Mouse (Mus musculus): ENCODE measurements around the gene Rps6ka3. TPM values are rescaled to one million over a fixed set of nuclear protein-coding genes. Genes with fewer than 3 reads are reported as not detected.

Rps6ka3 gene
- total and polyA plus RNA-seq, 3 experiments: 6.9 to 16.7 (median 13.5) TPM

DNA sequence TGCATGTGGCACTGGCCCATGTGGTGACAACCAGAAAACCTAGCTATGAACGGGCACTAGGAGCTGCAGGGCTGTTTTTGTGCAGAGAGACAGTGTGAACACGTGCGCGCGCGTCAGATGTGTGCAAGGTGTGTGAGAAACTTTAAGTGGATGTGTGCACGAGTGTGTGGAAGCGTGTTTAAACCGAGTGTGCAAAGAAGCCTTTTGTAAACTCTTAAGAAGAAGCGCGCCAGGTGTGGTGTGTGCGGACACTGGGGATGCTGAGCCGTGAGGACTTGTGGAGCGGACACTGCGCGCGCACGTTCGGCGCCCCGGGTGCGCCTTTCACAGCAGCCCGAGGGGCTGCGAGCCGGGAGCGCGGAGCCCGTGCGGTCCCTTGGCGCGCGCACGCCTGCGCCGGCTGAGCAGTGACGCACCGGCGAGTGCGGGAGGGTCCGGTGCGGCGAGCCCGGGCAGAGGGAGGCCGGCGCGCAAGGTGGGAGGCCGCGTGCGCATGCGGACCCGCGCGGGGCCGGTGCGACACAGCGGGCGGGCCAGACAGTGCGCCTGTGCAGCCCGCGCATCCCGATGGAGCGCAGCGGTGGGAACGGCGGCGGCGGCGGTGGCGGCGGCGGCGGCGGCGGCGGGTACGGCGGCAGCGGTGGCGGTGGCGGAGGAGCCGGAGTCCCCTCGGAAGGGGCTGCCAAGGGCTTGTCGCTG, 204.2 kb downstream of the Rps6ka3 start, which contains the start of gene Map7d2:
TSS of gene Map7d2 (plus strand) at position 443 of the 699 bp plus-strand sequence.
- Histone ChIP-seq H3K36me3 (replicated peaks in 1 of 2; ENCODE audit: control insufficient read depth in 1 of 2, insufficient read depth in 1 of 2, low read length in 1 of 2) (no peaks in the 10 kb centered on the region), H3K9ac (ENCODE audit: insufficient read depth, low read depth) (no peak within 1 kb of the TSS), H3K4me2 (ENCODE audit: insufficient read depth, low read depth, poor library complexity, severe bottlenecking) (no peak within 1 kb of the TSS), H3K4me1 (ENCODE audit: control insufficient read depth in 1 of 2, insufficient read depth in 2 of 2) (no peaks in the 10 kb centered on the region), H3K4me3 (replicated peaks in 1 of 3; ENCODE audit: low read depth in 2 of 3, low read length in 2 of 3, poor library complexity in 1 of 3) (no peak within 1 kb of the TSS), H3K27ac (ENCODE audit: insufficient read depth, low read depth) (no peak within 1 kb of the TSS), H3K27me3 (replicated peaks) (no peaks in the 10 kb centered on the region), H3K79me2 (replicated peaks; ENCODE audit: control insufficient read depth, extremely low read depth, insufficient read depth, poor library complexity, severe bottlenecking) (no peaks in the 10 kb centered on the region), H3K9me3 (replicated peaks; ENCODE audit: low read length) (no peaks in the 10 kb centered on the region)
- in situ Hi-C loops (cut with MboI; ENCODE audit: low pct_ligation_motif_present, low pct_unique_long_range_greater_than_20kb, low sequenced_read_pairs) (no loop called here), dilution Hi-C loops (cut with MboI; ENCODE audit: extremely low pct_ligation_motif_present, extremely low pct_unique_long_range_greater_than_20kb, low sequenced_read_pairs) (no loop called here)
- no peak for DNase-seq (ENCODE audit: extremely low read depth)
- TF ChIP-seq SIN3A (IDR thresholded peaks at IDR 0.05; ENCODE audit: low read length) (no peak), CHD1 (IDR thresholded peaks at IDR 0.05; ENCODE audit: low read depth, low read length) (no peak), ELF1 (IDR thresholded peaks at IDR 0.05; ENCODE audit: low read depth, low read length) (no peak), ZMIZ1 (IDR thresholded peaks at IDR 0.05; ENCODE audit: low read depth, low read length) (no peak), USF2 (conservative IDR thresholded peaks at IDR 0.05; ENCODE audit: low read depth, low read length) (no peak)

DNA sequence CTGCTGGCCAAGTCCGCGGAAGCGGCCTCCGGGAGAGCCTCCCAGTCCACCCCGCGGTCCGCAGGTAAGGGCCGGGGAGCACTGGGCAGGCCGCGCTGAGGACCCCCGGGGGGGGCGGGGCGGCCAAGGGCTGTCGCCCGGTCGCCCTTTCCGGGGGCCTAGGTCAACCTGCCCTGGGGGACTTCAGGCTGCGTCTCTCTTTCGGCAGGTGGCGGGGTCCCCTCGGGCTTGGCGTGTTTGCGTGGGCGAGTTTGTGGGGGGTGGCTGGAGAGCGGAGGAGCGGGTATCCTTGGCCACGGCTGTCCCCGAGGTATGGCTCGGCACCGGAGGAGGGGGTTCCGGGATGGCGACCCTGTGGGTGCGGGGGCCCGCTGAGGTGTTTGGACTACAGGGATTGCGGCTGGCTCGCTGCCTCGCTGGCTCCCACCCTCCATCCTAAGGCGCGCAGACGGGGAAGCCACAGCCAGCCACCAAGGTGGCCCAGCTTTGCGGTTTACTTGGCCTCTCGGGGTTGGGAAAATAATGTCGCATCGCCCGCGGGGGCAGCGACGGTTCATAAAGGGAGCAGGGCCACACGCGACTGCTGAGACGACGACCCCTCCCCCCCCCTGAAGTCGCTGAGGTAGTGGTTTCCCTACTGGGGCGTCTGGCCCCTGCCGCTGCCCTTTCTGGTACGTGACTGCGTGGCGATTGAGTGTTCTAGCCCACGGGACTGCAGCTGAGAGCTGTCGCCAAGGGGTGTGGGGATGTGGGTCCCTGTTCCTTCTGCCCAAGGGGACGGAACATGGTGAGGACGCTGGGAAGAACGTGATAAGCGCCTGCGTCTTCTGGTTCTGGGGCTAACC, 204.9 kb downstream of the Rps6ka3 start:
- Histone ChIP-seq H3K4me2 (ENCODE audit: insufficient read depth, low read depth, poor library complexity, severe bottlenecking) (no peak overlapping the region), H3K9ac (ENCODE audit: insufficient read depth, low read depth) (no peak overlapping the region), H3K4me3 (replicated peaks in 1 of 3; ENCODE audit: low read depth in 2 of 3, low read length in 2 of 3, poor library complexity in 1 of 3) (no peak overlapping the region), H3K79me2 (replicated peaks; ENCODE audit: control insufficient read depth, extremely low read depth, insufficient read depth, poor library complexity, severe bottlenecking) (no peaks in the 10 kb centered on the region), H3K27ac (ENCODE audit: insufficient read depth, low read depth) (no peak overlapping the region), H3K9me3 (replicated peaks; ENCODE audit: low read length) (no peaks in the 10 kb centered on the region), H3K36me3 (replicated peaks in 1 of 2; ENCODE audit: control insufficient read depth in 1 of 2, insufficient read depth in 1 of 2, low read length in 1 of 2) (no peaks in the 10 kb centered on the region), H3K4me1 (ENCODE audit: control insufficient read depth in 1 of 2, insufficient read depth in 2 of 2) (no peaks in the 10 kb centered on the region), H3K27me3 (replicated peaks) (no peaks in the 10 kb centered on the region)
- DNase-seq (ENCODE audit: extremely low read depth): no peak
- in situ Hi-C loops (cut with MboI; ENCODE audit: low pct_ligation_motif_present, low pct_unique_long_range_greater_than_20kb, low sequenced_read_pairs): no loop called here
- dilution Hi-C loops (cut with MboI; ENCODE audit: extremely low pct_ligation_motif_present, extremely low pct_unique_long_range_greater_than_20kb, low sequenced_read_pairs): no loop called here
- TF ChIP-seq ZC3H11A (IDR thresholded peaks at IDR 0.05; ENCODE audit: low read depth, low read length) (no peak), MXI1 (IDR thresholded peaks at IDR 0.05; ENCODE audit: low read depth, low read length) (no peak), ZNF384 (IDR thresholded peaks at IDR 0.05; ENCODE audit: low read depth, low read length) (no peak), BHLHE40 (IDR thresholded peaks at IDR 0.05; ENCODE audit: low read depth, low read length) (no peak), ZKSCAN1 (IDR thresholded peaks at IDR 0.05; ENCODE audit: borderline replicate concordance, low read depth, low read length) (no peak), ETS1 (conservative IDR thresholded peaks at IDR 0.05; ENCODE audit: low read depth, low read length) (no peak), POLR2A (IDR thresholded peaks at IDR 0.05; ENCODE audit: low read depth, low read length) (no peak), GABPA (IDR thresholded peaks at IDR 0.05; ENCODE audit: insufficient replicate concordance, low read depth, low read length) (no peak), HCFC1 (IDR thresholded peaks at IDR 0.05; ENCODE audit: low read depth, low read length) (no peak), NRF1 (IDR thresholded peaks at IDR 0.05; ENCODE audit: low read depth, low read length) (no peak), NELFE (IDR thresholded peaks at IDR 0.05; ENCODE audit: low read depth, low read length) (no peak), IRF4 (IDR thresholded peaks at IDR 0.05; ENCODE audit: low read depth, low read length) (no peak)

Other genes starting within 250 kb of the Rps6ka3 start
- gene Eif1ax, start 161.9 kb downstream of the Rps6ka3 start, total RNA-seq (2012; rRNA removed): 236 and 246 TPM in 2 replicates
- 151 and 158 TPM in 2 replicates for gene Eif1ax, start 161.9 kb downstream of the Rps6ka3 start, total RNA-seq (2014; rRNA removed)
- 133 and 140 TPM in 2 replicates for gene Eif1ax, start 161.9 kb downstream of the Rps6ka3 start, polyA plus RNA-seq (2012; ENCODE audit: insufficient read length, low read depth)
- not detected in 2 replicates for gene Map7d2, start 204.3 kb downstream of the Rps6ka3 start, total RNA-seq (2012; rRNA removed)
- gene Map7d2, start 204.3 kb downstream of the Rps6ka3 start, total RNA-seq (2014; rRNA removed): 0.14 and 0.19 TPM in 2 replicates
- gene Map7d2, start 204.3 kb downstream of the Rps6ka3 start, polyA plus RNA-seq (2012; ENCODE audit: insufficient read length, low read depth): 0.75 and 1.1 TPM in 2 replicates